Mouse (Mus musculus) heart, embryonic 12.5 days (tissue): Measurements from ENCODE around the gene Il7r. TPM values are rescaled to one million over a fixed set of nuclear protein-coding genes. Genes with fewer than 3 reads are reported as not detected.
"Not testable (repeated sequence)": the region's sequence is repeated elsewhere in the genome, so short reads cannot be mapped to it uniquely, and the experiment has no call there.

Experiments used
- ATAC-seq: fragments of 200-750 bp; cut with Nextera tagmentation; 2 replicates; pipeline ENCODE4 v1.8.0; 2017; ENCODE audit warnings: moderate TSS enrichment, moderate library complexity; ENCODE audit not compliant: insufficient number of reproducible peaks, low FRiP score
- H3K27ac ChIP-seq: fragments of 300-500 bp; sonication (generic); 2 replicates; pipeline ENCODE4 v1.5.1; 2016; ENCODE audit warnings: mild to moderate bottlenecking, moderate library complexity; ENCODE audit not compliant: poor library complexity, severe bottlenecking
- H3K27me3 ChIP-seq: fragments of 300-500 bp; sonication (generic); replicated peaks from 2 replicates; pipeline ENCODE4 v1.6.1; 2016; ENCODE audit warnings: mild to moderate bottlenecking, moderate library complexity
- H3K36me3 ChIP-seq: fragments of 300-500 bp; sonication (generic); 2 replicates; pipeline ENCODE4 v1.6.1; 2016; ENCODE audit warnings: mild to moderate bottlenecking, moderate library complexity
- H3K4me1 ChIP-seq: fragments of 300-500 bp; sonication (generic); replicated peaks from 2 replicates; pipeline ENCODE4 v1.6.1; 2016; ENCODE audit warnings: mild to moderate bottlenecking
- H3K4me2 ChIP-seq: fragments of 300-500 bp; sonication (generic); 2 replicates; pipeline ENCODE4 v1.6.1; 2016; ENCODE audit warnings: mild to moderate bottlenecking, moderate library complexity
- H3K4me3 ChIP-seq: fragments of 300-500 bp; sonication (generic); 2 replicates; pipeline ENCODE4 v1.5.1; 2016; ENCODE audit warnings: mild to moderate bottlenecking
- H3K9ac ChIP-seq: fragments of 300-500 bp; sonication (generic); 2 replicates; pipeline ENCODE4 v1.6.1; 2016; ENCODE audit warnings: mild to moderate bottlenecking, moderate library complexity
- H3K9me3 ChIP-seq: fragments of 300-500 bp; sonication (generic); replicated peaks from 2 replicates; pipeline ENCODE4 v1.6.1; 2016; ENCODE audit warnings: mild to moderate bottlenecking, moderate library complexity
- WGBS: fragments of 180-500 bp; shearing (Covaris S2); methylation state at CpG from one replicate; pipeline ENCODE4 v1.1.7; 2016; 5-methylcytosine and 5-hydroxymethylcytosine counted together
- polyA plus RNA-seq: library from polyadenylated mRNA; unstranded; fragments of >200 nt; fragmentation: Nextera tagmentation; extraction: Ambion mirVana; gene quantifications from 2 replicates; pipeline ENCODE4 v1.2.1, GENCODE M21; 2016

The Il7r gene
- 0.05 TPM in 1 of 2 replicates, not detected in the other for polyA plus RNA-seq

DNA sequence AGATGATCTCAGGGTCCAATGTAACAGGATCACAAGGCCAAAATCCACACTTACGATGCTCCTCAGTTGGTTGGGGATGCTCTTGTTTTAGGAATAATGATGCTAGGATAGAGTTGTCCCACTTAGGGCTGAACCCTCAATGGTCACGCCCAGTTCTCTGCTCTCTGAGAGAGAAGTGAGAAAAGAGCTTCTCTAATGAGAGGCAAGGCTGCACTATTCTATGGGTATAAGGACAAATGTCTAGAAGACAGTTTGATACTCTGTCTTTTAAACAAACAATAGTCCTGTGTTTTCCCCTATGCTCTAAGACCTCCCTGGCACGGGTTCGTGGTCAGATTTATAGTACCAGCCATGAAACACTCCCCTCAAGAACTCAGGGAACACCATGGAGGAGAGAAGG is at the start of gene Il7r:
Il7r (minus strand) TSS at position 101 of the 400 bp plus-strand sequence.
- H3K27ac ChIP-seq: no peak within 1 kb of the TSS
- no peaks in the 10 kb centered on the region for H3K27me3 ChIP-seq
- H3K4me2 ChIP-seq: no peak within 1 kb of the TSS
- H3K4me1 ChIP-seq: no peaks in the 10 kb centered on the region
- 79% methylated on average over 4 of the region's 4 CpGs for WGBS
- H3K4me3 ChIP-seq: no peak within 1 kb of the TSS
- no peak within 1 kb of the TSS for H3K9ac ChIP-seq
- H3K9me3 ChIP-seq: no peaks in the 10 kb centered on the region
- ATAC-seq: no peak
- H3K36me3 ChIP-seq: no peaks in the 10 kb centered on the region

DNA sequence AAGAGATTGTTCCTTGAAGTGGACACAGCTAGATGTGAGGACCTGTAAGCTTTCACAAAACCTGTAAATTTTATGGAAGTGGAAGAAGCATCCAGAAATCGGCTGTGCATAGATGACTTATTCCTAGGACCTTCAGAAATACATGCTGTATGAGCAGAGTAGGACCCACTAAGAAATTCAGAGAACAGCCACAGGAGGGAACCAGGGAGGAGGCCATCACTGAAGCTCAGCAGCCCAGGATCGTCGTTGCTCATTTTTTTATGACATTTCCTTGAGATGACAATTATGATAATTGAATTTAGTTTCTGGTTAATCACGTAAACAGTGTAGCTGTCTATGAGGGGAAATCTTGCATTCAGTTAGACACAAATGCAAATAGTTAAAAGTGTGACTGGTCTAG is 47.3 kb upstream of the Il7r start:
- Histone ChIP-seq H3K9me3 (no peaks in the 10 kb centered on the region), H3K4me1 (no peaks in the 10 kb centered on the region), H3K4me3 (no peak overlapping the region), H3K9ac (no peak overlapping the region), H3K27me3 (no peaks in the 10 kb centered on the region), H3K4me2 (no peak overlapping the region), H3K27ac (no peak overlapping the region), H3K36me3 (no peaks in the 10 kb centered on the region)
- WGBS: 74% methylated on average over 4 of the region's 4 CpGs
- no peak for ATAC-seq

DNA sequence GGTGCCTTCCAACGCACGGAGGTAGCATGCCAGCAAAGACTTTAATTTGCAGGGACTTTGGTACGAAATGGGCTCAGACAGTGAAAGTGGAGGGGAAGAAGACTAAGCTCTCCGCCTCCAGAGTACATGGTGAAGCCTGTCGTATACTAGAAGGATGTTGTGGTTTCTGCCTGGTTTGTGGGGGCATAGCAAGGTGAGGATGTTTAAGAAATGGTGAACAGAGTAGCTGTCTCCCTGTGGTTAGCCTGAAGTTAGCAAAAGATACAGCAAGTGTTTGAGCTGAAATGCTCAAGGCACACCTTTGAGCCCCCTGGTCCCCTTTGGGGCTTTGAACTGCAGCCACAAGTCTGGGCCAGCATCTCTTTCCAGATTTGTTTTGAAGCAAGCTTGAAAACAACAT is 44.8 kb upstream of the Il7r start:
- Histone ChIP-seq H3K4me2 (no peak overlapping the region), H3K36me3 (no peaks in the 10 kb centered on the region), H3K4me3 (no peak overlapping the region), H3K4me1 (no peaks in the 10 kb centered on the region), H3K27me3 (no peaks in the 10 kb centered on the region), H3K27ac (no peak overlapping the region), H3K9ac (no peak overlapping the region), H3K9me3 (no peaks in the 10 kb centered on the region)
- no peak for ATAC-seq
- 77% methylated on average over 5 of the region's 5 CpGs for WGBS

GRCm38 (mm10) chr15:9573361-9573760 is 43.4 kb upstream of the Il7r start:
- WGBS: 75% methylated on average over 4 of the region's 4 CpGs
- ATAC-seq: no peak
- no peak overlapping the region for H3K27ac ChIP-seq

DNA sequence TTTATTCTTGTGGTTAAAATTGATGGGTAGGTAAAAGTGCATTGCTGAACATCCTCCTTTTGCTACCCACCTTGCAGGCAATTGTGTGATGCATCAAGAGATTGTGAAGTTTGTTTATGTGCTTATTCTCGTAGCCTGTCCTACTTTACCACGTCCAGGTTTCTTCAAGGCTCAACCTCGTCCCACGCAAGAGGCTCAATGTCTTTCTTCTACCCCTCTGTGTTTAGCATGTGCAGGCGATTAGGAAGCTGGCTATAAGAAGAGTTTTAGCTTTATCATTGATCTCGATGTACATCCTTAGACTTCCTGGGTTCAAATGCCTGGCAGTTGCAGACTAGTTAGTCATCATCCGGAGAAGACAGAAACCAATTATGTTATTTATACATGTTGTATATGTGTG is 42.7 kb upstream of the Il7r start:
- no peak for ATAC-seq
- no peak overlapping the region for H3K4me2 ChIP-seq
- H3K4me3 ChIP-seq: no peak overlapping the region
- no peaks in the 10 kb centered on the region for H3K4me1 ChIP-seq
- no peaks in the 10 kb centered on the region for H3K36me3 ChIP-seq
- no peaks in the 10 kb centered on the region for H3K9me3 ChIP-seq
- no peaks in the 10 kb centered on the region for H3K27me3 ChIP-seq
- 75% methylated on average over 7 of the region's 7 CpGs for WGBS
- no peak overlapping the region for H3K9ac ChIP-seq
- no peak overlapping the region for H3K27ac ChIP-seq

More at GRCm38 (mm10) chr15:9573361-9573760, 43.4 kb upstream of the Il7r start:
- Histone ChIP-seq H3K9me3 (no peaks in the 10 kb centered on the region), H3K4me1 (no peaks in the 10 kb centered on the region), H3K9ac (no peak overlapping the region), H3K27me3 (no peaks in the 10 kb centered on the region), H3K36me3 (no peaks in the 10 kb centered on the region), H3K4me3 (no peak overlapping the region), H3K4me2 (no peak overlapping the region)

GRCm38 (mm10) chr15:9571896-9572295 is 41.9 kb upstream of the Il7r start:
- Histone ChIP-seq H3K4me3 (no peak overlapping the region), H3K27me3 (no peaks in the 10 kb centered on the region), H3K9ac (no peak overlapping the region), H3K36me3 (no peaks in the 10 kb centered on the region), H3K9me3 (no peaks in the 10 kb centered on the region), H3K27ac (no peak overlapping the region), H3K4me1 (no peaks in the 10 kb centered on the region), H3K4me2 (no peak overlapping the region)
- 72% methylated on average over 2 of the region's 2 CpGs for WGBS
- no peak for ATAC-seq

DNA sequence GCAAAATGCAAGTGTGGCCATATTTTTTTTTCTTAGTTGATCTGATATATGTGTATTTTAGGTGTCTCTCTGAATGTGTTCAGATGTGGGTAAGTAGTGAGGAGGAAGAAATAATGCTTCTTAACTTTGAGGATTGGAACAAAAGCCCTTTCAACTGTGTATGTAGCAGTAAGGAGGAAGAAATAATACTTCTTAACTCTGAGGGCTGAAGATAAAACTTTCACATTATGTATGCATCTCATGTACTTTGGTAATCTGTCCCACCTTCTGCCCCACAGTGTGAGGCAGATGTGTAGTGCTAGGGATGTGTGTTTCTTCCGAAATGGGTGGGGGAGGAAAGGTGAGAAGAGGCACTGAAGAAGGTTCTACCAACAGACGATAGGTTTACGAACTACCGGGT is 37.3 kb upstream of the Il7r start:
- WGBS: 84% methylated on average over 4 of the region's 4 CpGs
- Histone ChIP-seq H3K4me1 (no peaks in the 10 kb centered on the region), H3K36me3 (no peaks in the 10 kb centered on the region), H3K4me2 (no peak overlapping the region), H3K9me3 (no peaks in the 10 kb centered on the region), H3K9ac (no peak overlapping the region), H3K27me3 (no peaks in the 10 kb centered on the region), H3K27ac (no peak overlapping the region), H3K4me3 (no peak overlapping the region)
- ATAC-seq: no peak

- H3K4me2 ChIP-seq: no peak overlapping the region
- no peaks in the 10 kb centered on the region for H3K9me3 ChIP-seq
- no peaks in the 10 kb centered on the region for H3K4me1 ChIP-seq
- H3K9ac ChIP-seq: no peak overlapping the region
- no peaks in the 10 kb centered on the region for H3K27me3 ChIP-seq
- H3K36me3 ChIP-seq: no peaks in the 10 kb centered on the region
- H3K4me3 ChIP-seq: no peak overlapping the region
- no peak for ATAC-seq
- H3K27ac ChIP-seq: no peak overlapping the region
- 80% methylated on average over 6 of the region's 6 CpGs for WGBS
These were observed 35.4 kb upstream of the Il7r start for GRCm38 (mm10) chr15:9565396-9565795.

GRCm38 (mm10) chr15:9564156-9564555 is 34.2 kb upstream of the Il7r start:
- H3K4me3 ChIP-seq: no peak overlapping the region
- H3K4me1 ChIP-seq: no peaks in the 10 kb centered on the region
- 68% methylated on average over 3 of the region's 3 CpGs for WGBS
- H3K27me3 ChIP-seq: no peaks in the 10 kb centered on the region
- no peaks in the 10 kb centered on the region for H3K36me3 ChIP-seq
- no peak for ATAC-seq
- H3K9ac ChIP-seq: no peak overlapping the region
- H3K9me3 ChIP-seq: no peaks in the 10 kb centered on the region
- H3K4me2 ChIP-seq: no peak overlapping the region
- no peak overlapping the region for H3K27ac ChIP-seq

DNA sequence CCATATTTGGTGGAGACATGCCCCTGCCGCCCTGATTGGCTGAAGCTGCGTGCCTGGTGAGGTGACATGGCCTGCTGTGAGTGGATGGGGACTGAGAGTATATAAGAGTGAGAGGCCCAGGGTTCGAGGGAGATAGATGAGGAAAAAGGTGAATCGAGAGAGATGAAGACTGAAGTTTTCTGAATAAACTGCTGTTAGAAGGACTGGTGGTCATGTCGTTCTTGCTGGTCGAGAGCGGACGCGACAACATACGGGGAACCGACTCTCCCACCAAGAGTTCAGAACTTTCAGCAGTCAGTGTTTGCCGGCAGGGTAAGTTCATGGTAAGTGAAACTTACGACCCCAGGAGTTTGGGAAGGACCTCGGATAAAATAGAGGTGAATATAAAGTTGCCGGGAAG is 27.3 kb upstream of the Il7r start:
- H3K36me3 ChIP-seq, H3K4me2 ChIP-seq, H3K4me1 ChIP-seq, H3K9me3 ChIP-seq, H3K27me3 ChIP-seq, H3K9ac ChIP-seq, H3K27ac ChIP-seq, H3K4me3 ChIP-seq, ATAC-seq: not testable (repeated sequence)
- 84% methylated on average over 15 of the region's 15 CpGs for WGBS

GRCm38 (mm10) chr15:9548951-9549350 is 19.0 kb upstream of the Il7r start:
- no peak overlapping the region for H3K9ac ChIP-seq
- H3K9me3 ChIP-seq: no peaks in the 10 kb centered on the region
- WGBS: 90% methylated on average over 2 of the region's 2 CpGs
- H3K27ac ChIP-seq: no peak overlapping the region
- H3K4me2 ChIP-seq: no peak overlapping the region
- H3K27me3 ChIP-seq: no peaks in the 10 kb centered on the region
- no peaks in the 10 kb centered on the region for H3K36me3 ChIP-seq
- H3K4me1 ChIP-seq: no peaks in the 10 kb centered on the region
- no peak for ATAC-seq
- no peak overlapping the region for H3K4me3 ChIP-seq

- Histone ChIP-seq H3K4me3 (no peak overlapping the region), H3K9me3 (no peaks in the 10 kb centered on the region), H3K27ac (no peak overlapping the region), H3K4me2 (no peak overlapping the region), H3K4me1 (no peaks in the 10 kb centered on the region), H3K27me3 (no peaks in the 10 kb centered on the region), H3K9ac (no peak overlapping the region), H3K36me3 (no peaks in the 10 kb centered on the region)
- no peak for ATAC-seq
- WGBS: 70% methylated on average over 1 of the region's 1 CpGs
These were observed 5.2 kb upstream of the Il7r start for GRCm38 (mm10) chr15:9535200-9535599.
